Mouse (Mus musculus) testis, adult 2 months (tissue): ENCODE results near the gene Zmiz1.

Experiments used
- CTCF ChIP-seq: fragments of 200-500 bp; IDR thresholded peaks from 2 replicates; pipeline ENCODE4 v1.5.1; 2012; ENCODE audit warnings: low read depth, mild to moderate bottlenecking, inconsistent platforms, low read length, moderate library complexity; ENCODE audit not compliant: control insufficient read depth, insufficient read depth, insufficient replicate concordance
- POLR2A ChIP-seq: fragments of 200-500 bp; IDR thresholded peaks from 2 replicates; pipeline ENCODE4 v1.6.1; 2012; ENCODE audit warnings: low read depth, mild to moderate bottlenecking, inconsistent platforms, low read length, moderate library complexity; ENCODE audit not compliant: control insufficient read depth

GRCm38 (mm10) chr14:25711177-25711576, 252.2 kb downstream of the Zmiz1 start:
- TF ChIP-seq CTCF (no peak), POLR2A (no peak)
